Mouse (Mus musculus): ENCODE data around the gene Ranbp6.

The Ranbp6 gene

DNA sequence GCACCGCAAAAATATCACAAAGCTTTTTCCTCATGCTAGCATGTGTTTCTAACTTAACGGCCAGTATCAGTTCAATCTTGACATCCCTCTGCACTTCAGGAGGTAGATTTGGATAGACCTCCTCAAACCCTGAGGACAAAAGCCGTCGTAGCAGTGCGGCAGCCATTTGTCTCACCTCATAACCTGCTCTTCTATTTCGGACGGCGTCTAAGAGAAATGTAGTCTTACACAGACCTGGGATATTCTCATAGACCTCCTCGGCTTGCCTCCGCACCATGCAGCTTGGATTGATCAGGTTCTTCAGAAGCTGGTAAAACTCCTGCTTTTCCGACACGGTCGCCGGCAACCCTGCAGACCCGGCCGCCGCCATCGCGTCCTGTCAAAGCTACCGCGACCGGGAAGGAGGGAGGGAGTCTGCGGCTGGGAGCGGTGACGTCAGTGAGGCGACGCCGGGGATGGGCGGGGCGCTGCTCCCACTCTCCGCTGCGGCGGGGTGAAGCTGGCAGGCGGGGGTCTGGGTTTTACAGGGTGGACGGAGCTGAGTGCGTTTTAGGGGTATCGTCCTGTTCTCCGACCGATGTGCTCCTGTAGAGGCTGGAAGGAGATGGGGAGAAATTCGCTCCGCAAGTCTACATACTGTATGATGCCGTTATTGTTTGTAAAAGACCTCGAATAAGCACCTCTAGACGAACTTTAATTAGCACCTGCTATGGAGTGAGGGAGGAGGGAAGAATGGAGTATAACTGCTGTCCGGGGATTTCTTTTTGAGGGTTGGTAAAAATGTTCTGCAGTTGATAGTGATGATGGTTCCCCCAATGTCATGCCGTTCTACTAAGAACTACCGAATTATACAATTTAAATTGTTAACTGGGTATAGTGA is at the start of gene Ranbp6:
TSS of gene Ranbp6 (minus strand) at position 394 of the 880 bp plus-strand sequence.
- DNase-seq = peak; percentile 92 to 94

- DNase-seq = no peak
Measured at GRCm38 (mm10) chr19:29860816-29861215, 48.0 kb upstream of the Ranbp6 start.

GRCm38 (mm10) chr19:29857267-29857666 is 44.5 kb upstream of the Ranbp6 start:
- DNase-seq = no peak

DNA sequence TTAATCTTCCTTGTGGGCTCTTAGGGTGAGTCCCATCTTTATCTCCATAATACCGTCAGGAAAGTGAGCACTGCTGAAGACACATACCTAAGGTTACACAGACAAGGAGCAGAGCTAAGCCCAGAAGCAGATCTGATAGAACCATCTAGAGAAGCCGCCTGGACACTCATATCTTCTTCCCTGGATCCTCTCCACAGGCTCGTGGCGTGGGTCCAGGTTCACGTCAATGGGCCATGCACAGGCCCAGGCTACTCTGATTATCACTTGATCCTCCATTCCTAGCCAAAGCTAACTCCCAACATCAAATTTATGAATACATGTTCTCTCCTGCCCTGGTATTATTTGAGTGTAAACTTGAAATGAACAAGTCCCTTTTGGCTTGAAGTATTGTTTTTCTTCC is 40.9 kb upstream of the Ranbp6 start:
- DNase-seq = no peak

GRCm38 (mm10) chr19:29851036-29851690 is 38.4 kb upstream of the Ranbp6 start:
- DNase-seq = no peak

DNA sequence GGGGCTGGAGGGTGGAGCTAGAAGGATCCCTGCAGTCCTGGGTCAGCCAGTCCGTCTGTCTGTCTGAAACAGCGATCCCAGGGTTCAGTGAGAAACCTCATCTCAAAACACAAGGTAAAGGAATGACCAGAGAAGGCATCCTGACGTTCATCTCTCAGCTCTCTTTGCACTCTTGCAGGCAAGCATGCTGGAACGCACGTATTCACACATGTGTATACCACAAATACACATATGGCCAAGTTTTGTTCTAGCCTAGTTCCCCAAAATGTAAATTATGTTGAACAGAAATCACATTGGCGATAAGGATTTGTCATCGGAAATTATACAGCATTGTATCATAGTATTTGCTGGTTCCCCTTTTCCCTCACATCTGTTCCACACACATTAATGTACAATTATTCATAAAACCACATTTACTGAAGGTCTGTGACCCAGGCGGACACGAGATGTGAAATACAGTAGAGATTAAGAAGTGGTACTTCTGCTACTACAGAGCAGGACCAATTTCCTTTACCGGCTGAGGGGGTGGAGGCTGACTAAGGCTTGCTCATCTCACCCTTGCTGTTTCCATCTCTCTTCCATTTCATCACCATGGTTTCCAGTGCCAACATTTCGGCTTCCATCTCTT is 37.3 kb upstream of the Ranbp6 start:
- no peak for DNase-seq

DNA sequence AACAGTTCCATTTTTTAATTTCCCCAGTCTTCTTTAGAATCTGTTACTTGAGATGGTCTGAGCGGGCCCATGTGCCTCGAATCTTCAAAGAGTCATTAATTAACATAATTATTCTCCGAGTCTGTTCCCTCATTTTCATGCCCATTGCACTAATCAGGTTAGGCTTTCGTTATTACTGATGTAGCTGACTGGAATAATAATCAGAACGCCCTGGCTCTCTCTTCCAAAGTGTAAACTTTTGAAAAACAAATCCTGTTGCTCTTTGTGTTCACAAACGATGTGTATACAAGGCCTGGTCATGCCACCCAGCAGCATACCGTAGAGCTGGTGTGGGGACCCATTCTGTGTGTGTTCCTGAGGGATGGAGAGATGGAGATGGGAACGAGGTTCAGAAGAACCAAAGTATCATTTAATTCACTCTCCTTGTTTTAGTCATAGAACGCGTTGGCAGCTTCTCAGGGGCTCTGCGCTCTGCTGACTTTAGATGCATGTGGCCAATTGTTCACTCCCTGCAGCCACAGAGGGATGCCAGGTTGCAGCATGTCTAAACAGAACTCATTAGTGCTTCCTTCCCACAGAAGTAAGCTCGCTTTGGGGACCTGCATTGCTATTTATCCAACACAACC is 31.4 kb upstream of the Ranbp6 start:
- DNase-seq = no peak

DNA sequence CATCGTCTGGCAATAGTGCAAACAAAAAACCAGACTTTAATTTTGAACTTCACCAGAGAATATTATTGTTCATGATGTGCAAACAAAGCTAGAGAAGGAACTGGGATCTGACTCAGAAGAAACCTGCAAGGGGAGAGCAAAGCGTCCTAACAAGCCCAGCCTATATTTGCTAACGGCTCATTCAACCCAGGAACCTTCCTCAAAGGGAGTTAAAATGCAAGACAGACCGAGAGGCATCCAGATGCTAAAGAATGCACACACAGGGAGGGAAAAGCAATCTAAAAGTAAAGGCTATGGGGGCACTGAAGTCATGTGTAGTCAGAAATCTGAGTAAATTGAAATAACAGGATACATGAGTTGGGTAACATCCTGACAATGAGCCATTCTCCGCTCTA is 30.9 kb upstream of the Ranbp6 start:
- no peak for DNase-seq

GRCm38 (mm10) chr19:29842973-29843372 is 30.2 kb upstream of the Ranbp6 start:
- DNase-seq = no peak

DNA sequence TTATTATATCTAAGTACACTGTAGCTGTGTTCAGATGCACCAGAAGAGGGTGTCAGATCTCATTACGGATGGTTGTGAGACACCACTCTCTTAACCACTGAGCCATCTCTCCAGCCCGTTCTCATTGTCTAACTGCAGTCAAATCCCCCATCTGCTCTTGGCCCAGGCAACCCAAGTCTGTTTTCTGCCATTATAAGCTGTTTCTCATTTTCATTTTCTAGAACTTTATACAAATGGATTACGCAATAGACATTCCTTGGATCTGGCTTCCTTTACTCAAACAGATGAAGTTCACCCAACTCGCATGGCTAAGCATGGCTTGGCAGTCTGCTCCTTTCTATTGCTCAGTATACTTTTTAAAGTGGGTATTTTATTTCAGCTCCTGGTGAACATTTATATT is 27.9 kb upstream of the Ranbp6 start:
- peak in 1 of 2 experiments; percentile 27 for DNase-seq

DNA sequence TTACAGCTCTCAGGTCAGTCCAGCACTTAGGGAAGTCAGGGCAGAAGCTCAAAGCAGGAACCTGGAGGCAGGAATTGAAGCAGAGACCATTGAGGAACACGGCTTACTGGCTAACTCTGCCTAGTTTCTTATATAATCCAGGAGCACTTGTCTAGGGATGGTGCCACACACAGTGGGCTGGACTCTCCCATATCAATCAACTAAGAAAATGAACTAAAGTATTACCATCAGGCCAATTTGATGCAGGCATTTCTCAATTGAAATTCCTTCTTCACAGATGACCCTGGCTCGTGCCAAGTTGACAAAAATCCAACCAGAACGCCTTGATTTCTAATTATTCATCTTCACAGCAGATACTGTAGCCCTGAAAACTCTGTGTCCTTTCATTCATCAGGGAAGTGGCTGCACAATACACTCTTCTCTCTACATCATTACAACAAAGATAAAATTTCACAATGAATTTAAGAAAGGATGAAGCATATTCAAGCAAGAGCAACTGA is 25.9 kb upstream of the Ranbp6 start:
- DNase-seq = no peak

- no peak for DNase-seq
Measured at GRCm38 (mm10) chr19:29838171-29838570, 25.4 kb upstream of the Ranbp6 start.

GRCm38 (mm10) chr19:29835364-29836034 is 22.7 kb upstream of the Ranbp6 start:
- DNase-seq = no peak

GRCm38 (mm10) chr19:29830911-29831310 is 18.1 kb upstream of the Ranbp6 start:
- no peak for DNase-seq

GRCm38 (mm10) chr19:29828558-29828957 is 15.8 kb upstream of the Ranbp6 start:
- no peak for DNase-seq

DNA sequence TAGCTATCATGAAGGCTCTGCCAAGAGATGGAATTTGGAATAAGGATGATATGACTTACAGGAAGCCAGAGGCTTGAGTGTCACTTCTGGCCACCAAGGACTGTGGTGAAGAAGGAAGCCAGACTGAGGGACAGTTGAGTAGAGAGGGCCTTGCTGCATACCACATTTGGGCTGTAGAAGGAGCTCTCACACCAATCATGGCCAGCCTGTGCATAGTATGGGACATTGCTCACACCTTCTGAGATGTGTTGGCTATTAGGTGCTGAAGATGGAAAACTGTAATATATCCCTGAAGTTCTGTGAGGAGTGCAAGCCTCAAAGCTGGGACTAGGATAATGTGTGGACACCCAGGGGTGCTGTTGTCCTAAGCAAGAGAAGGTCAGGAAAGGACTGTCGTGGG is 13.9 kb upstream of the Ranbp6 start:
- DNase-seq = peak; percentile 32 to 44

GRCm38 (mm10) chr19:29825003-29825402 is 12.2 kb upstream of the Ranbp6 start:
- DNase-seq = no peak

DNA sequence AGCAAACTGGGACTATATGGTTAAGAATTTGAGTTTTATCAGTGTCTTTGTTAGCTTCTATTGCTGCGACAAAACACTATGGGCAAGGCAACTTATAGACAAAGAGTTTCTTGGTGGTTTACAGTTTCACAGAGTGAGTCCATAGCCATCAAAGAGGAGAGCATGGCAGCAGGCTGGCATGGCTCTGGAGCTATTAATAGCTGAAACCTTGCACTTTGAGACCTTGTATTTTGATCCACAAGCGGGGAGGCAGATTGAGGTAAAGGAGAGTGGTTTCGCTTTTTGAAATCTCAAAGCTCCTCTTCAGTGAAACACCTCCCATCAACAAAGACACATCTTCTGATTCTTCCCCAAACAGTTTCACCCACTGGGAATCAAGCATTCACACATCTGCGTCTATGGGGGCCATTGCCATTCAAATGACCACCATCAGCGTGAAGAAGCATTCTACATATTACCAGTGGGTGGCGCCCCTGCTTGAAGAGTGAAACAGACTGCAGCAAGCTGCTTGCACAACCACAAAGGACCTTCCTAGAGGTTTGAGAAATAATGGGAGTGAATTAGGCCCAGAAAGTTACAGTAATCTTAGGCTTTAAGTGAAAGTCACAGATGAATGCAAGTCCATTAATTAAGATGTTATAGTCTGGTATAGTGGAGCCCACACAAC is 11.4 kb upstream of the Ranbp6 start:
- DNase-seq = peak; percentile 45 to 78

- no peak for DNase-seq
Measured at GRCm38 (mm10) chr19:29823456-29824010, 10.8 kb upstream of the Ranbp6 start.

DNA sequence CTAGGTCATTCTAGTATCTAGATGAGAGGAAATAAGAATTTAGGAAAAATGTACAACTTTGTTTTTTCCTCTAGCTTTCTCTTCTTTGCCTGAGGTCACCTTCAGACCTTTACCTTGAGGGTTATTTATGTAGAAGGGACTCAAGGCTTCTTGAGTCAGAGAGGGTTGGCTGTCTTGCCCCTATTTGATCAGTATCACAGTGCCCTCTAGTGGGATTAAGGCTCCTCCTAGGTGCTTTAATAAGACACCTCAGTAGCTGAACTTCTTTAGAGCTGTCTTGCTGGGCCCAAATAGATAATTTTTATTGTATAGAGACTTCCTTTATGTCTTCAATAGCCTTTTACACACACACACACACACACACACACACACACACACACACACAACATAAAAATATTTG is 8.2 kb upstream of the Ranbp6 start:
- peak in 1 of 2 experiments; percentile 39 for DNase-seq

DNA sequence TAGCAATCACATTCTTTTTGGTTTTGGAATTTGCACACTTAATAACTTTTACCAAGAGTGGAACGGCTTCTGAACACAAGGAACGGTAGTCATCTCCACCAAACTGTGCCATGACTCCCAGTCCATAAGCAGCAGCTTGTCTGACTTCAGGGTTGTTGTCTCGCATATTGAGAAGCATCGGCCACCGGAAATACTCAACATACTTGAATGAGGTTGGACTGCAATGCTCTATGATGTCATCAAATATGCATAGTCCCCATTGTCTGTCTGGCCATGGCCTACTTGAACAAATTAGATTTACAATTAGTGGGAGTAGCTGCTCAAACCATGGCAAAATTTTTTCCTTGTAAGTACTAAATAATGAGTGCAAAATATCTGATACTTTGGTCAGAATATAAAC is 2.8 kb downstream of the Ranbp6 start:
- no peak for DNase-seq
